Mouse (Mus musculus): Measurements from ENCODE around the gene Slc15a5.

DNA sequence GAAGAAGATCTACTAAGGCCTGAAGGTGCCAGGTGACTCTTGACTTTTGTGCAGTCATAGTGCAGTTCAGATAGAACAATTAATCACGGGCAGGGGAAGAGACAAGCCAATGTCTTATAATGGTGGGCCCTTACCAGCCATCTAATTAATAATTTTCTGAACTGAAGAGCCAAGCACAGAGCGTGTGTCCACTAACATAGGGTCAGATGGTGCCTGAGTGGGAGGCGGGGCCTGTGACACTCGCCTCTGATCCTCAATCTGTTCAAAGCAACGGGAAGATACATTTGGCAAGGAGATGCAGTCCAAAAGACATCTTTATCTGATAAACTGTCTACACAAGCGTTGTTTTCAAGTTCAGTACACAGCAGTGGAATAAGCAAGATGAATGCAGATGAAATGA, 122.1 kb downstream of the Slc15a5 start:
- no peak for TF ChIP-seq GATA1 (IDR thresholded peaks at IDR 0.05; ENCODE audit: borderline replicate concordance, low read length)
- no peak for TF ChIP-seq FLI1 (IDR thresholded peaks at IDR 0.05; ENCODE audit: low read length)
